Mouse (Mus musculus) testis, postnatal 10 days (tissue): Measurements from ENCODE around the gene Gm3543.
"Not testable (repeated sequence)": the region's sequence is repeated elsewhere in the genome, so short reads cannot be mapped to it uniquely, and the experiment has no call there.

Experiments used
- DNase-seq: peaks from one replicate; pipeline ENCODE4 v3.0.0; 2021; ENCODE audit warnings: low spot score

The Gm3543 gene

GRCm38 (mm10) chr14:41983225-41983624 lies at the start of gene Gm3543:
TSS of gene Gm3543 (minus strand) at chr14:41983325.
- not testable (repeated sequence) for DNase-seq

- not testable (repeated sequence) for DNase-seq
Observed at GRCm38 (mm10) chr14:41968596-41968995, 14.5 kb downstream of the Gm3543 start.

DNA sequence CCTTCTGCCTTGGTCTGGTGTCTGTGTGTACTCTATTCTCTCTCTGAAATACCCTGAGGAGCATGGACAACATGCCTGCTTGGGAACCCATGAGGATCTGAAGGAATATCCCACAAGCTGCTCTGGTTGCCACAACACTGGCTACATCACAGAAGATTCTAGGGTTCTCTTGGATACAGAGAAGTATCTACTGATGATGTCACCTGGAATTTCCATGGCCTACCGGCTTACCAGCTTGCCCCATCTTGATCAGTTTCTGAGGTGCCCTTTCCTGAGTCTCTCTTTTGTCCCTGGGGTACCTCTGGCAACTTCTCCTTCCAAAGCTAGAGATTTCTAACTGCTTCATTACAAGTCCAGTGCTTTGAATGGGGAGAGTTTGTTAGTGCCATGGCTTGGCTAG lies 15.3 kb downstream of the Gm3543 start, which contains the start of gene Gm6401:
Gm6401 (minus strand) TSS at position 101 of the 400 bp plus-strand sequence.
- not testable (repeated sequence) for DNase-seq

DNA sequence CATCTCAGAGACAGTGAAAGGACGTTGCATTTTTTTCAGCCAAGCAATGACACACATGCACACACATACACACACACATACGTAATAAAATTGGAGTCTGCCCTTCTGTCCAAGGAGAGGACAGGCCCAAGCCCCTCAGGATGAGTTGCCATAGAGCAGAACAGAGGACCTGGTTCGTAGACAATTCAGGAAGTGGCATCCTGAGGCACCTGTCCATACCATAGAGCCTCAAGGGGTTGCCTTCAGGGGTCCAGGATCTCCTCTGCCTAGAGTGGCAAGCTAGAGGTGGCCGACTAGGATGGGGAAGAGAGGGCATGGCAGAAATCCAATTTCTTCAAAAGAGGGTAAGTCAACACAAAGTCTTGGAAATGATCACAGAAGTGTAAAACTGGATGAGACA lies 19.0 kb downstream of the Gm3543 start:
- DNase-seq = not testable (repeated sequence)

GRCm38 (mm10) chr14:41943695-41944094 lies 39.4 kb downstream of the Gm3543 start, which contains the start of gene 1700024B05Rik:
TSS of gene 1700024B05Rik (plus strand) at chr14:41943995.
- DNase-seq = not testable (repeated sequence)
